Mouse (Mus musculus): ENCODE measurements around the gene Ralgds. TPM values are rescaled to one million over a fixed set of nuclear protein-coding genes. Genes with fewer than 3 reads are reported as not detected.
"Not testable (repeated sequence)": the region's sequence is repeated elsewhere in the genome, so short reads cannot be mapped to it uniquely, and the experiment has no call there.

Ralgds gene
- total RNA-seq (2021), result 100 to 1,000 TPM; 127 to 132 TPM
- long read RNA-seq, transcript Ralgds-202 (18 exons, 3,102 nt), result minor isoform, 58 of 243 reads
- long read RNA-seq, transcript Ralgds-203 (18 exons, 3,683 nt), result major isoform, 64 of 243 reads
- long read RNA-seq, transcript Ralgds-201 (18 exons, 3,590 nt), result minor isoform, 19 of 243 reads
- long read RNA-seq, partial matches to known transcripts, result 23 of 243 reads
- long read RNA-seq, other reads (novel, unspliced or antisense), result 79 of 243 reads

- DNase-seq (ENCODE audit: low spot score in 2 of 2), result no peak
Measured at GRCm38 (mm10) chr2:28512798-28513401, at the start of gene Ralgds. Ralgds (plus strand) TSS chr2:28513125.

- peak; percentile 43 to 83 for DNase-seq (ENCODE audit: low spot score in 2 of 2)
Measured at GRCm38 (mm10) chr2:28463919-28464318, 49.0 kb upstream of the Ralgds start.

- DNase-seq (ENCODE audit: low spot score in 2 of 2), result no peak
Measured at GRCm38 (mm10) chr2:28464919-28465318, 48.0 kb upstream of the Ralgds start.

- peak; percentile 51 to 73 for DNase-seq (ENCODE audit: low spot score in 2 of 2)
Measured at GRCm38 (mm10) chr2:28465836-28466518, 46.9 kb upstream of the Ralgds start, which contains the start of gene 1700007K13Rik. 1700007K13Rik (minus strand) TSS chr2:28466332.

- peak; percentile 78 to 84 for DNase-seq (ENCODE audit: low spot score in 2 of 2)
Measured at GRCm38 (mm10) chr2:28467860-28468485, 45.0 kb upstream of the Ralgds start, which contains the start of gene Mrps2. Mrps2 (plus strand) TSS chr2:28468066.

GRCm38 (mm10) chr2:28468486-28469225, 44.3 kb upstream of the Ralgds start:
- DNase-seq (ENCODE audit: low spot score in 2 of 2), result no peak

GRCm38 (mm10) chr2:28469461-28469860, 43.5 kb upstream of the Ralgds start:
- no peak for DNase-seq (ENCODE audit: low spot score in 2 of 2)

GRCm38 (mm10) chr2:28470591-28470990, 42.3 kb upstream of the Ralgds start:
- no peak for DNase-seq (ENCODE audit: low spot score in 2 of 2)

GRCm38 (mm10) chr2:28472011-28472410, 40.9 kb upstream of the Ralgds start:
- not testable (repeated sequence) for DNase-seq (ENCODE audit: low spot score in 2 of 2)

GRCm38 (mm10) chr2:28477993-28478392, 34.9 kb upstream of the Ralgds start:
- not testable (repeated sequence) for DNase-seq (ENCODE audit: low spot score in 2 of 2)

GRCm38 (mm10) chr2:28479208-28480204, 33.4 kb upstream of the Ralgds start:
- DNase-seq (ENCODE audit: low spot score in 2 of 2), result no peak

- DNase-seq (ENCODE audit: low spot score in 2 of 2), result no peak
Measured at GRCm38 (mm10) chr2:28483861-28484260, 29.1 kb upstream of the Ralgds start.

GRCm38 (mm10) chr2:28494521-28494920, 18.4 kb upstream of the Ralgds start:
- DNase-seq (ENCODE audit: low spot score in 2 of 2), result no peak

GRCm38 (mm10) chr2:28495207-28495756, 17.6 kb upstream of the Ralgds start:
- DNase-seq (ENCODE audit: low spot score in 2 of 2), result peak in 1 of 2 experiments; percentile 30

- DNase-seq (ENCODE audit: low spot score in 2 of 2), result no peak
Measured at GRCm38 (mm10) chr2:28495801-28496595, 16.9 kb upstream of the Ralgds start.

GRCm38 (mm10) chr2:28496671-28497070, 16.3 kb upstream of the Ralgds start, which contains the start of gene Gbgt1:
Gbgt1 (plus strand) TSS chr2:28496891.
- DNase-seq (ENCODE audit: low spot score in 2 of 2), result no peak

GRCm38 (mm10) chr2:28497561-28497960, 15.4 kb upstream of the Ralgds start:
- DNase-seq (ENCODE audit: low spot score in 2 of 2), result no peak

- no peak for DNase-seq (ENCODE audit: low spot score in 2 of 2)
Measured at GRCm38 (mm10) chr2:28498431-28498830, 14.5 kb upstream of the Ralgds start.

All from layer of hippocampus, adult 18-20 months (tissue).